Mouse (Mus musculus) E14TG2a.4 (cell line): ENCODE results near the gene Hist1h2ae.
"Not testable (repeated sequence)": the region's sequence is repeated elsewhere in the genome, so short reads cannot be mapped to it uniquely, and the experiment has no call there.

ENCODE experiments used
- CTCF ChIP-seq: conservative IDR thresholded peaks from 2 replicates; pipeline ENCODE4 v1.5.1; 2014; ENCODE audit warnings: low read length
- NANOG ChIP-seq: IDR thresholded peaks from 2 replicates; pipeline ENCODE4 v1.6.1; 2014; ENCODE audit warnings: borderline replicate concordance, low read length, mixed read lengths
- POU5F1 ChIP-seq: IDR thresholded peaks from 2 replicates; pipeline ENCODE4 v1.6.1; 2014; ENCODE audit warnings: low read length, borderline replicate concordance

GRCm38 (mm10) chr13:23591886-23592285 is 20.9 kb upstream of the Hist1h2ae start:
- not testable (repeated sequence) for TF ChIP-seq CTCF, NANOG, POU5F1
